Mouse (Mus musculus) embryonic fibroblast, embryonic 13.5 days (primary cell): ENCODE data around the gene Ldlrad3. TPM values are rescaled to one million over a fixed set of nuclear protein-coding genes. Genes with fewer than 3 reads are reported as not detected.

ENCODE experiments used
- H3K27ac ChIP-seq: 2 replicates; pipeline ENCODE4 v1.5.1; 2012; ENCODE audit warnings: low read length, control low read depth, inconsistent platforms; ENCODE audit not compliant: insufficient read depth
- H3K4me1 ChIP-seq: 2 replicates; pipeline ENCODE4 v1.6.1; 2011; ENCODE audit warnings: low read length; ENCODE audit not compliant: control insufficient read depth, insufficient read depth
- H3K4me3 ChIP-seq: 2 replicates; pipeline ENCODE4 v1.5.1; 2011; ENCODE audit warnings: mild to moderate bottlenecking, control low read depth, low read length; ENCODE audit not compliant: insufficient read depth
- CTCF ChIP-seq: IDR thresholded peaks from 2 replicates; pipeline ENCODE4 v1.5.1; 2011; ENCODE audit warnings: mild to moderate bottlenecking, control low read depth, low read length, moderate library complexity, borderline replicate concordance; ENCODE audit not compliant: insufficient read depth
- POLR2A ChIP-seq: IDR thresholded peaks from 2 replicates; pipeline ENCODE4 v1.6.1; 2011; ENCODE audit warnings: low read depth, mild to moderate bottlenecking, control low read depth, low read length, moderate library complexity
- polyA plus RNA-seq: library from polyadenylated mRNA; stranded (reverse); fragments of >200 nt; gene quantifications from 2 replicates; pipeline ENCODE4 v1.2.4, GENCODE M21; 2011; ENCODE audit warnings: low read depth; ENCODE audit not compliant: missing spikeins, insufficient read length

Ldlrad3 gene
- polyA plus RNA-seq, 1 experiment, result 19.6 TPM

DNA sequence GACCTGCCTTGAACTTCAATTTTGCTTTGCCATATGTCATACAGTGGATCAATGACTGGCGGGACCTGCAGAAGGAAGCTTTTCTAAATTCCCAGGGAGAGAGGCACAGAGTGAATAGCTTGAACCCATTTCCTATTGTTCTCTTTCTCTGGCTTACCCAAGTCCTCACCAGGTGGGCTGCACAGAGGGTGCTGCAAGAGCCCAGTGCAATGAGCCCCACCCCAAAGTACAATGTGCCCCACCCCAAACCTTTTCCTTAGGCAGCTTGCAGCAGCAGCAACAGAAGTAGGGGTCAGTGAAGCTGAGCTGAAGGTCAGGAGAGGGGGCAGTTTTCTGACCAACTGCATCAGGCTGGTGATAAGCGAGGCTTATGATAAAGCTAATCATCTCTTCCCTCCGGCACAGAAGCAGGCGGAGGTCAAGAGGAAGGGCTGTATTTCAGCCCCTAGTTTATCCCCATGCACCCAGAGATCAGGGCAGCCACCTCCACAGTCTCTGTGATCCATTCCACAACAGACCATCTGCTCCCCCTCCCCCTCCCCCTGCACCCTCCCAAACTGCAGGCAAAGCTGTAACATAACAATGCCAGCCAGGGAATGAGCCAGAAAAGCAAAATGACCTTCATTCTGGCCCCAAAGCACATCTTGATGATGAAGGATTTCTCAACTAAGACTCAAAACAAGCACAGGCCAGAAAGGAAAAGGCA is 64.6 kb downstream of the Ldlrad3 start:
- Histone ChIP-seq H3K4me3 (no peak overlapping the region), H3K4me1 (0 out of 2 replicates have a peak, but pooled peaks cover 4% of the 10 kb centered on the region), H3K27ac (no peak overlapping the region)
- TF ChIP-seq POLR2A (no peak), CTCF (no peak)

DNA sequence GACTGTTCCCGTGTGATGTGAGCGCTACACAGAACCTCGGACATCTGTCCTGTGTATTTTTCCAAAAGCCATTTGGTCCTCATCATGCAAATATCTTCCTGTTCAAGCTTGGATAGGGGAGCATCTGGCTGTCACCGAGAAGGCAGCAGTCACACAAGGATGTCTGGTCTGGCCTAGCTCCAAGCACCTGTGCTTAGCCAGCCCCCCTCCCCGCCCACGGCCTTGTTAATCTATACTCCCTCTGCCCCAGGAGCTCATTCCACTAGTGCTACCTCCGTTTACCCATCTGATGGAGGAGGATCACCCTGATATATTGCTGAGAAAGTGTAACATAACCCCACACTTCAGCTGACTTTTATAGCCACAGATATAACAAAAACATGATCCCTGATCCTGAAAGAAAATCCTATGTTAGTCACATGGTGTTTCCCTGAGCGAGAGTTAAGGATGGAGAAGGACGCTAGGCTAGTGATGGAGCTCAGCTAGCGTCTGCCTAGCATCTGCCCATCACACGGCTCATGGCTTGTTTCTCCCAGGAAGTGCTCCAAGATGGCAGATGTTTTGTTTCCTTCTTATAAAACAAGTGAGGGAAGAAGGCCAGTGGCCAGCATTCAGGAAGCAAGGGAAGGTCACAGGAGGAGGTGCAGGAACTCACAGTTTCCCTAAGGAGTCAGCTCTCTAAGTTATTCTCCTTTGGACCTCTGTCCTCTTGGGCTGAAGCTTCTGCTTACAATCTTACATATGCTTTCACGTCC is 66.3 kb downstream of the Ldlrad3 start:
- H3K4me3 ChIP-seq, result no peak overlapping the region
- H3K27ac ChIP-seq, result no peak overlapping the region
- peaks cover 5% of the 10 kb centered on the region; the same call in 1 of the 2 replicates for H3K4me1 ChIP-seq
- TF ChIP-seq CTCF (no peak), POLR2A (no peak)

DNA sequence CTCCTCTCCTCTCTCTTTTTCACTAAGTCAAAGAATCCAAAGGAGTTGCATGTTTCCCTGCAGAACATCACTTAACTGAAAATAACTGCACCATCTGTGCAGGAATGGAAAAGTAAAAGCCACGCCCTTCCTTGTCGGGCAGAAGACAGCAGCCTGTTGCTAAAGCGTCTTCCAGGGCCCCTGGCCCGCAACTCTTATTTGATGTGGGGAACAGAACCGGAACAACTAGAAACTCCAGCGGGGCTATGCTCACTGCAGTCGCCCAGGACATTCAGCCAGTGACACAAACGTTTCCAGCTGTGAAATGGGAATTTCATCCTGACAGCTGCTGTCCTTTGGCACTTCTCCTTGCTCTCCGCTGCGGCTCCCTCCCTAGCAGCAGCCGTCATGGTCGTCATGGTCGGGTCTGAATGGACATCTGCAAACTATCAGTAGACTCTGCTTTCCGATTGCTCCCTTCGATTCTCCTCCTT is 67.2 kb downstream of the Ldlrad3 start:
- Histone ChIP-seq H3K4me1 (peaks cover 5% of the 10 kb centered on the region; the same call in 1 of the 2 replicates), H3K4me3 (no peak overlapping the region), H3K27ac (no peak overlapping the region)
- TF ChIP-seq POLR2A (no peak), CTCF (no peak)

DNA sequence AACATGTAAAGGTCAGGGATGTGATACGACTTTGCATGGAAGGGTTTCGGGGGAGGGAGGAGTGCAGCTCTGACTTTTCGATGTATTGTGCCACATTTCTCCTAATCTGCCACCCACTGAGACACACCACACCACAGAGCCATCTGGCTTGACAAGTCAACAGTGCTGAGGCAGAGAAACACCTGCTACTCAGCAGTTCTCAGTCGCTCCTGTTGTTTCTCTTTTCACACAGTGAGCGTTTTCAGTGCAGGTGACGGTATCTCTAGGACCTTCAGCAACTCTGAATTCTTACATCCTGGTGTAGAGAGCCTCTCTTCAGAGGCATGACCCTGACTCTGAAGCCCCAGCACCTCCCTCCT is 68.8 kb downstream of the Ldlrad3 start:
- Histone ChIP-seq H3K4me3 (no peak overlapping the region), H3K4me1 (peaks cover 5% of the 10 kb centered on the region; the same call in 1 of the 2 replicates), H3K27ac (no peak overlapping the region)
- TF ChIP-seq POLR2A, result no peak
- TF ChIP-seq CTCF, result no peak

DNA sequence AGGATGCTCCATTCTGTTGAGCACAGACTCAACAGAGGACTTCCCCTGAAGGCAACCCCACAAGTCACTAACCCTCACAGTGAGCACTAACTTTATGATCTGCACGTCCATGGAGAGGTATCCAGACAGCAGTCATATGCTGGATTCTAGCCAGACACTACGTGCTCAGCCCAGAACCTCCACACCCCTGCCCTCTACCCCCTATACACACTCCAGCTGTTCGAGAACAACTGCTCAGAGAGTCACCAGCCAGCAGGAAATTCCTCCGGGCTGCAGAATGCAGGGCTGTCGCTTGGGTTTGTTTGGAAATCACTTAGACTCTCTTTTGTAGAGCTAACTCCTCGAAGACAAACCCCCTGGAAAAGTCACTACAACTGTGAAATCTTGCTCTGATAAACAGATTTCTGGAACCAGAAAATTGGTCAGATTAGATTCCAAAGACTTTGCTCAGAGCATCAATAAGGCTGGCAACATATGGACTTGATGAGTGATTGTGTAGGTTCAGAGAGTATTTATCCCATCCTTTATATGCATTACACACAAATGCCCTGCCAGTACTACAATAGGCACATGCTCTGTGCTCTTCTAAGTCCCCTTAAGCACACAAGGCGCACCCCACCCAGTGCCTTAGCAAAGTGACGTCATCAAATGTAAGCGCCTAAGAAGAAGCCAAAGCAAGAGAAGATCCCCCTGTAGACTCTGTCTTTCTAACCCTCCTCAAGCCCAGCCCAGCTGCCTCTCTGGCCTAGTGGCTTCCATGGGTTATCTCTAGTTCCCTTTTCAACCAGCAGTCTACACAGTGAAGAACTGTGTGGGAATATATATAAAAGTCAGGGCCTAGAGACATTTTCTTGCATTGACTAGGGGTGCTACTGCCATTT is 69.4 kb downstream of the Ldlrad3 start:
- no peak overlapping the region for H3K4me3 ChIP-seq
- peaks cover 5% of the 10 kb centered on the region; the same call in 1 of the 2 replicates for H3K4me1 ChIP-seq
- TF ChIP-seq CTCF (no peak), POLR2A (no peak)
- no peak overlapping the region for H3K27ac ChIP-seq

DNA sequence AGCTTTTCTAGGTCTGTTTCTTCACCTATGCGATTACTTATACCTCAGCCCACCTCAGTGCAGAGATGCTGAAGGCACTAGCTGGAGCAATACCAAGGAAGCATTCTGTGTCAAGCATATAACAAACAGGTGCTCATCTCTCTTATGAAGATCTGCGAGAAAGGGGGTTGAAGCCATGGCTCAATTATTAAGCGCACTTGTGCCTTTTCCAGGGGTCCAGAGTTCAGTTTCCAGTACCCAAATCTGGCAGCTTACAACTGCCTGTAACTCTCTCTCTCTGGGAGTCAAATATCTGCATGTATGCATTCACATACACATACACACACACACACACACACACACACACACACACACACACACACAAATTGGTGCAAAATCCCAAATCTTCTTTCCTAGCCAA is 72.4 kb downstream of the Ldlrad3 start:
- peaks cover 5% of the 10 kb centered on the region; the same call in 1 of the 2 replicates for H3K4me1 ChIP-seq
- no peak for TF ChIP-seq POLR2A
- TF ChIP-seq CTCF, result no peak
- no peak overlapping the region for H3K27ac ChIP-seq
- H3K4me3 ChIP-seq, result no peak overlapping the region

DNA sequence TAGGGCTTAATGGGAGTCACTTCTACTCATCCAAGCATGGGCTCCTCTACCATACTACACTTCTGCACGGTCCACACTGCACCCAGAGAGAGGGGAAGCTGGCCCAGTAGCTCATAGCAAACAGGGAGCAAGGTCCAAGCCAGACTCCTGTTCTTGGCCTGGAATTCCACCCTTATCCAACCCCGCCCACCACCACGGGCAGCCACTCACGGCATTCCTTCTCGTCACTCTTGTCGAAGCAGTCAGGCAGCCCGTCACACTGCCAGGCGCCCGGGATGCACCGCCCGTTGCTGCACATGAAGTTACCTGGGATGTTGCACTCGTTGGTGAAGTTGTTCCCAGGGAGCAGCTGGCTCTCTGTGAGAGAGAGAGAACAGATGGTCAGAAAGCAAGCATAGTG is 72.9 kb downstream of the Ldlrad3 start:
- peaks cover 5% of the 10 kb centered on the region; the same call in 1 of the 2 replicates for H3K4me1 ChIP-seq
- H3K27ac ChIP-seq, result no peak overlapping the region
- no peak overlapping the region for H3K4me3 ChIP-seq
- TF ChIP-seq CTCF, result no peak
- no peak for TF ChIP-seq POLR2A

DNA sequence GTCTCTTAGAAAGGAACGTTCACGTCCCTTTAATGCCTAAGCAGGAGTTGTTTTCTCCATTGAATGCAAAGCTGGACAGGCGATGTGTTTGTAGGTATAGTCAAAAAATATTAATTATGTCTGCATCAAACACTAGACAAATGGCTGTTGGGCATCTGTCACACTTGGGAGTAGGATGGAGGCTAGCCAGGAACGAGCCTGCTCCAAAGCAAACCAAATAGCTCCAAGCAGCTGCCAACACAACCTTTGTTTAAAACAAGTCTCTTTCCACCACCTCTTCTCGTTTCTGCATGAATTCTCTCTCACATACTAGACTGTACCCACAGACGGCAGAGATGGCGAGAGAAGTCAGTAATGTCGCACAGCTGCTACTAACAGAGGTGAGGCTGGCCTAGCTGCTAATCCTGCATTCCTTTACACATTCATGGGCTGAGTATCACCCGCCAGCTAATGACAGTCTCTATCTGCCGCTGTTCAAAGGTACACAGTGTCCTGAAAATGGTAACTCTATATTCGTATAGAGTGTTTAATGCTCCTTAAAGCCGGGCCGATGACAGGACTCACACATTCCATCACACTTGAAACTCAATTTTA is 74.2 kb downstream of the Ldlrad3 start:
- no peak overlapping the region for H3K27ac ChIP-seq
- H3K4me3 ChIP-seq, result no peak overlapping the region
- H3K4me1 ChIP-seq, result peaks cover 8% of the 10 kb centered on the region
- TF ChIP-seq CTCF (no peak), POLR2A (no peak)

DNA sequence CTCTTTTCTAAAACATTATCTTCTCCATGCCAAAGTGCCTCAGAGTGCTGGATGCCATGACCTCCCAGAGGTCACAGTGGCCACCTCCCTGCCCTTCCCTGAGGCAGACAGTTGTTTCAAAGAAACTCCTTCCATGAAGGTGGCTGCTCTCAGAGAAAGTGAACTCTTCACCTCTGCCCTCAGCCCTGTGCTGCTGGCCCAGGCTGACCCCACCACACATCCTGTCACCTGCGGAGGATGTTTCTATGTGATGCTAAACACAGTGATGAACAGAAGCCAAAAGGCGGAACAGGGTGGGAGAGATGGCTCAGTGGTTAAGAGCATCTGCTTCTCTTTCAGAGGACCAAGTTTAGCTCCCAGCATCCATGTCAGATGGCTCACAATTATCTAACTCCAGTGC is 75.9 kb downstream of the Ldlrad3 start:
- no peak for TF ChIP-seq CTCF
- no peak for TF ChIP-seq POLR2A
- H3K4me3 ChIP-seq, result no peak overlapping the region
- no peak overlapping the region for H3K27ac ChIP-seq
- H3K4me1 ChIP-seq, result peaks cover 7% of the 10 kb centered on the region

DNA sequence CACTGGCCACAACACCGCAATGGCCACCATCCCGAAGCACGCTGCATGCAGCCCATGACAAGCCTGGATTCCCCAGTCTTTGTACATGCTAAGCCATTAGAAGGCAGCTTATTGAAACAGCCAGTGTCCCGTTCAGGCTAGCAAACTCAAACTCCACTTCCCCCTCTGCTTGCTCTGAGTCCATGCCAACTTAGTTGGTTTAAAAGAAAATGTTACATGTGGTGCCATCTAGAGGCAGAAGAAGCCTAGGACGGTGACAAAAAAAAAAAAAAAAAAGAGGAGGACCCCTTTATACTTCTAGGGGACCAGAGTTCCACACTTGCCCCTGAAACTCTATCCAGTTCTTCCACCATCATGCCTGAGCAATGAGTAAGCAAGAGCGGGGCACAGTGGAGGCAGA is 78.9 kb downstream of the Ldlrad3 start:
- peaks cover 7% of the 10 kb centered on the region for H3K4me1 ChIP-seq
- TF ChIP-seq CTCF (no peak), POLR2A (no peak)
- H3K4me3 ChIP-seq, result no peak overlapping the region
- no peak overlapping the region for H3K27ac ChIP-seq
